In genomic region chr6:134631947-134632687, GRCm38 (mm10) we compare ENCODE assay signal across 8 mouse cellular contexts. TPM values are rescaled to one million over a fixed set of nuclear protein-coding genes. Genes with fewer than 3 reads are reported as not detected.
DNase-seq lines count a peak whose midpoint lies in the region; ATAC-seq and TF ChIP-seq lines count a peak whose summit lies in the region.

Mansc1 (minus strand) TSS chr6:134632488.

- H3K27me3 ChIP-seq in embryonic facial prominence, embryonic 14.5 days (replicated peaks; ENCODE audit: control insufficient read depth, insufficient read depth, low read length), result peaks cover 10% of the 10 kb centered on the region; the same call in 1 of the 2 replicates
- no peaks in the 10 kb centered on the region for H3K27me3 ChIP-seq in heart, embryonic 11.5 days (ENCODE audit: control insufficient read depth, insufficient read depth, low read length)
- H3K27me3 ChIP-seq in kidney, adult 2 months (replicated peaks; ENCODE audit: control insufficient read depth, insufficient read depth, low read length), result no peaks in the 10 kb centered on the region
- peaks cover 27% of the 10 kb centered on the region for H3K27me3 ChIP-seq in liver, embryonic 13.5 days
- H3K27me3 ChIP-seq in thymus, adult 2 months (ENCODE audit: control insufficient read depth, insufficient read depth, low read length), result no peaks in the 10 kb centered on the region

- DNase-seq in CD4-positive, CD25-positive, alpha-beta regulatory T cell, adult 2 months (ENCODE audit: low read depth, low spot score), result peak; percentile 67
- DNase-seq in adrenal gland, postnatal 36 days, result peak; percentile 62 to 79
- DNase-seq in embryonic facial prominence, embryonic 14.5 days (ENCODE audit: low spot score), result no peak
- DNase-seq in kidney, adult 2 months, result peak; percentile 62
- DNase-seq in liver, embryonic 13.5 days, result no peak
- DNase-seq in thymus, adult 2 months, result peak; percentile 56

- H3K9me3 ChIP-seq in embryonic facial prominence, embryonic 14.5 days (ENCODE audit: control insufficient read depth, low read length), result 0 out of 2 replicates have a peak, but pooled peaks cover 4% of the 10 kb centered on the region
- no peaks in the 10 kb centered on the region for H3K9me3 ChIP-seq in heart, embryonic 11.5 days (replicated peaks; ENCODE audit: control insufficient read depth, low read length)
- H3K9me3 ChIP-seq in liver, embryonic 13.5 days (replicated peaks), result no peaks in the 10 kb centered on the region

- peak within 1 kb of the TSS; percentile 66 for H3K9ac ChIP-seq in embryonic facial prominence, embryonic 14.5 days (ENCODE audit: low read depth, low read length)
- H3K9ac ChIP-seq in heart, embryonic 11.5 days (ENCODE audit: low read depth, low read length), result peak within 1 kb of the TSS; percentile 77
- peak within 1 kb of the TSS; percentile 62 for H3K9ac ChIP-seq in liver, embryonic 13.5 days

- no peak for TF ChIP-seq POLR2A in kidney, adult 2 months (IDR thresholded peaks at IDR 0.05; ENCODE audit: low read depth, low read length)
- TF ChIP-seq POLR2A in thymus, adult 2 months (IDR thresholded peaks at IDR 0.05; ENCODE audit: control insufficient read depth, extremely low read depth, insufficient read depth, low read length, poor library complexity), result 0 out of 2 replicates have a peak, but pooled peaks have one; percentile 32

- peak; percentile 61; the same call in 1 of the 2 replicates for ATAC-seq in embryonic facial prominence, embryonic 14.5 days (ENCODE audit: low read depth)
- peak; percentile 52 for ATAC-seq in heart, embryonic 11.5 days (replicated peaks; ENCODE audit: insufficient number of reproducible peaks, low FRiP score, low TSS enrichment)
- ATAC-seq in liver, embryonic 13.5 days (ENCODE audit: low read depth), result no peak
- peak; percentile 33; the same call in 1 of the 2 replicates for ATAC-seq in monocyte, adult 5-6 weeks (replicated peaks; ENCODE audit: insufficient number of reproducible peaks, low FRiP score, low TSS enrichment, poor library complexity, severe bottlenecking)

- H3K27ac ChIP-seq in embryonic facial prominence, embryonic 14.5 days (replicated peaks; ENCODE audit: low read depth, low read length), result no peak within 1 kb of the TSS
- H3K27ac ChIP-seq in heart, embryonic 11.5 days (ENCODE audit: low read depth, low read length), result 0 out of 2 replicates have a peak within 1 kb of the TSS, but pooled peaks have one; percentile 2
- peak within 1 kb of the TSS; percentile 11; the same call in 1 of the 2 replicates for H3K27ac ChIP-seq in kidney, adult 2 months (ENCODE audit: insufficient read depth, low read depth, low read length)
- no peak within 1 kb of the TSS for H3K27ac ChIP-seq in liver, embryonic 13.5 days
- no peak within 1 kb of the TSS for H3K27ac ChIP-seq in thymus, adult 2 months (ENCODE audit: control insufficient read depth, insufficient read depth, low read length)

- no peaks in the 10 kb centered on the region for H3K36me3 ChIP-seq in embryonic facial prominence, embryonic 14.5 days (ENCODE audit: control insufficient read depth, insufficient read depth, low read length)
- H3K36me3 ChIP-seq in heart, embryonic 11.5 days (ENCODE audit: control insufficient read depth, insufficient read depth, low read length), result no peaks in the 10 kb centered on the region
- H3K36me3 ChIP-seq in kidney, adult 2 months (ENCODE audit: control insufficient read depth, insufficient read depth, low read length), result no peaks in the 10 kb centered on the region
- H3K36me3 ChIP-seq in liver, embryonic 13.5 days, result no peaks in the 10 kb centered on the region
- no peaks in the 10 kb centered on the region for H3K36me3 ChIP-seq in thymus, adult 2 months (ENCODE audit: control insufficient read depth, insufficient read depth, low read length)

- H3K4me2 ChIP-seq in embryonic facial prominence, embryonic 14.5 days (ENCODE audit: low read depth, low read length), result peak within 1 kb of the TSS; percentile 94
- peak within 1 kb of the TSS; percentile 91 for H3K4me2 ChIP-seq in heart, embryonic 11.5 days
- peak within 1 kb of the TSS; percentile 79 for H3K4me2 ChIP-seq in liver, embryonic 13.5 days

- H3K4me1 ChIP-seq in embryonic facial prominence, embryonic 14.5 days (ENCODE audit: control insufficient read depth, insufficient read depth, low read length), result 0 out of 2 replicates have a peak, but pooled peaks cover 3% of the 10 kb centered on the region
- H3K4me1 ChIP-seq in heart, embryonic 11.5 days (ENCODE audit: control insufficient read depth, insufficient read depth, low read length), result 0 out of 2 replicates have a peak, but pooled peaks cover 5% of the 10 kb centered on the region
- H3K4me1 ChIP-seq in kidney, adult 2 months (ENCODE audit: control insufficient read depth, insufficient read depth, low read length), result peaks cover 3% of the 10 kb centered on the region; the same call in 1 of the 2 replicates
- peaks cover 10% of the 10 kb centered on the region for H3K4me1 ChIP-seq in liver, embryonic 13.5 days (replicated peaks)
- H3K4me1 ChIP-seq in thymus, adult 2 months (replicated peaks; ENCODE audit: control insufficient read depth, insufficient read depth, low read length), result peaks cover 4% of the 10 kb centered on the region; the same call in 1 of the 2 replicates

- 2% methylated on average over 31 of the region's 46 CpGs for WGBS in embryonic facial prominence, embryonic 14.5 days
- WGBS in heart, embryonic 11.5 days (ENCODE audit: insufficient replicate concordance), result 2% methylated on average over 46 of the region's 46 CpGs
- WGBS in kidney, adult 2 months, result 2% methylated on average over 46 of the region's 46 CpGs
- 2% methylated on average over 46 of the region's 46 CpGs for WGBS in liver, embryonic 13.5 days (ENCODE audit: insufficient replicate concordance)
- WGBS in thymus, adult 2 months, result 5% methylated on average over 46 of the region's 46 CpGs

- no peak for TF ChIP-seq CTCF in kidney, adult 2 months (conservative IDR thresholded peaks at IDR 0.05; ENCODE audit: insufficient read depth, insufficient read length, low read depth, low read length)
- no peak for TF ChIP-seq CTCF in thymus, adult 2 months (IDR thresholded peaks at IDR 0.05; ENCODE audit: borderline replicate concordance, control insufficient read depth, extremely low read depth, insufficient read depth, low read length, poor library complexity)

- peak within 1 kb of the TSS; percentile 52 for H3K4me3 ChIP-seq in embryonic facial prominence, embryonic 14.5 days (ENCODE audit: low read depth, low read length)
- peak within 1 kb of the TSS; percentile 70 for H3K4me3 ChIP-seq in heart, embryonic 11.5 days (ENCODE audit: low read depth, low read length)
- H3K4me3 ChIP-seq in kidney, adult 2 months (ENCODE audit: insufficient read depth, low read depth, low read length), result peak within 1 kb of the TSS; percentile 68
- H3K4me3 ChIP-seq in liver, embryonic 13.5 days (replicated peaks), result peak within 1 kb of the TSS; percentile 61
- H3K4me3 ChIP-seq in thymus, adult 2 months (ENCODE audit: control insufficient read depth, insufficient read depth, low read length), result peak within 1 kb of the TSS; percentile 56

RNA-seq across cellular contexts. Expression of gene Mansc1, which starts in this region (rescaled TPM):
- total RNA-seq in adrenal gland, postnatal 36 days (2021), result 1 to 10 TPM; 4.4 to 4.9 TPM
- polyA plus RNA-seq in embryonic facial prominence, embryonic 14.5 days (2014; fragmentation: Nextera tagmentation; extraction: Ambion mirVana), result 1.9 and 2.1 TPM in 2 replicates
- polyA plus RNA-seq in heart, embryonic 11.5 days (2014; fragmentation: Nextera tagmentation; extraction: Ambion mirVana), result 7.2 and 7.3 TPM in 2 replicates
- polyA plus RNA-seq in kidney, adult 2 months (2012; rRNA removed), result 8.8 and 9.6 TPM in 2 replicates
- polyA plus RNA-seq in liver, embryonic 13.5 days (2015; fragmentation: Nextera tagmentation; extraction: Ambion mirVana), result 0.54 and 0.64 TPM in 2 replicates
- total RNA-seq in monocyte, adult 5-6 weeks (2017), result 0.68 to 1.8 TPM (median 0.96 TPM) in 3 replicates
- polyA plus RNA-seq in thymus, adult 2 months (2012; rRNA removed), result 3.4 and 3.9 TPM in 2 replicates

Comparison
In these comparisons a context has a peak if more than half of its experiments do, and no peak if none do; other contexts are left out.
1. DNase-seq: peak in CD4-positive, CD25-positive, alpha-beta regulatory T cell, adult 2 months (single experiment), adrenal gland, postnatal 36 days (2 of 2), kidney, adult 2 months (single experiment) and thymus, adult 2 months (single experiment); none in embryonic facial prominence, embryonic 14.5 days (single experiment) and liver, embryonic 13.5 days (single experiment).
2. H3K27ac ChIP-seq: peak in heart, embryonic 11.5 days (single experiment) and kidney, adult 2 months (single experiment); none in embryonic facial prominence, embryonic 14.5 days (single experiment), liver, embryonic 13.5 days (single experiment) and thymus, adult 2 months (single experiment).
3. Peak in every context shown above with its lines, with median percentiles within 50 percentile points of each other: H3K4me2 ChIP-seq, H3K4me3 ChIP-seq and H3K9ac ChIP-seq.